In the genomic region with DNA sequence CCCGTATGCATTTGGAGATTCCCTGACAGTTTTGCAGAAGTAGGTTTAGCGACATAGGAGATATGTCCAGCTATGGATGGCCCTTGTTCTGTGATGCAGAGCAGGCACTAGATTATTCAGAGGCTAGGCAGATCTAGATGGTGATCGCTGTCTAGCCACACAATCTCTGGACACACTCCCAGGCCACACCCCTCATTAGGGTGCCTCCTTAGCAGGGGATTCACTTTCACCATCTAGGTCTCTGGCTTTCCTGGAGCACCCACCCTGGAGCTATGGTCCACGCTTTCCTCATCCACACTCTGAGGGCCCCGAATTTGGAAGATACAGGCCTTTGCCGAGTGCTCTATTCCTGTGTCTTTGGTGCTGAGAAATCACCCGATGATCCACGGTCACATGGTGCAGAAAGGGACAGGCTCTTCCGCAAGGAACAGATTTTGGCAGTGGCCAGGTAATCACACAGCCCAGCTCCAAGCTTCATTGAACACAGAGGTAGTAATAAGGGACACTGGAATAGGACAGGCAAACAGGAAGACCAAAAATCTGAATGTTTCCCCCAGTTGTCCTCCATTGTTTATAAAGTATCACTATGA, we compare ENCODE assay signal across 8 mouse cellular contexts. TPM values are rescaled to one million over a fixed set of nuclear protein-coding genes. Genes with fewer than 3 reads are reported as not detected.
DNase-seq lines count a peak whose midpoint lies in the region; ATAC-seq lines count a peak whose summit lies in the region.

No protein-coding gene starts in this region.

- H3K27ac ChIP-seq in heart, embryonic 16.5 days (ENCODE audit: low read length): peak overlapping the region; percentile 95
- 0 out of 2 replicates have a peak overlapping the region, but pooled peaks have one; percentile 85 for H3K27ac ChIP-seq in limb, embryonic 12.5 days
- peak overlapping the region; percentile 91; the same call in 1 of the 2 replicates for H3K27ac ChIP-seq in midbrain, embryonic 14.5 days (replicated peaks; ENCODE audit: low read depth, low read length)

- H3K27me3 ChIP-seq in heart, embryonic 16.5 days (ENCODE audit: control insufficient read depth, insufficient read depth, low read length): no peaks in the 10 kb centered on the region
- H3K27me3 ChIP-seq in limb, embryonic 12.5 days: no peaks in the 10 kb centered on the region
- H3K27me3 ChIP-seq in midbrain, embryonic 14.5 days (ENCODE audit: control insufficient read depth, insufficient read depth, low read length): no peaks in the 10 kb centered on the region

- WGBS in heart, embryonic 16.5 days: 49% methylated on average over 9 of the region's 9 CpGs
- WGBS in limb, embryonic 12.5 days: 72% methylated on average over 9 of the region's 9 CpGs
- 66% methylated on average over 9 of the region's 9 CpGs for WGBS in midbrain, embryonic 14.5 days

- peaks cover 21% of the 10 kb centered on the region for H3K4me1 ChIP-seq in heart, embryonic 16.5 days (ENCODE audit: control insufficient read depth, insufficient read depth, low read length)
- peaks cover 8% of the 10 kb centered on the region for H3K4me1 ChIP-seq in limb, embryonic 12.5 days (replicated peaks)
- peaks cover 7% of the 10 kb centered on the region for H3K4me1 ChIP-seq in midbrain, embryonic 14.5 days (ENCODE audit: control insufficient read depth, insufficient read depth, low read length)

- no peaks in the 10 kb centered on the region for H3K9me3 ChIP-seq in heart, embryonic 16.5 days (replicated peaks; ENCODE audit: control insufficient read depth, low read length)
- no peaks in the 10 kb centered on the region for H3K9me3 ChIP-seq in limb, embryonic 12.5 days
- no peaks in the 10 kb centered on the region for H3K9me3 ChIP-seq in midbrain, embryonic 14.5 days (ENCODE audit: control insufficient read depth, low read length)

- peaks cover 10% of the 10 kb centered on the region for H3K36me3 ChIP-seq in heart, embryonic 16.5 days (ENCODE audit: control insufficient read depth, insufficient read depth)
- peaks cover 22% of the 10 kb centered on the region for H3K36me3 ChIP-seq in limb, embryonic 12.5 days
- 0 out of 2 replicates have a peak, but pooled peaks cover 17% of the 10 kb centered on the region for H3K36me3 ChIP-seq in midbrain, embryonic 14.5 days (ENCODE audit: control insufficient read depth, insufficient read depth, low read length)

- no peak for ATAC-seq in heart, embryonic 16.5 days (replicated peaks; ENCODE audit: extremely low read depth, insufficient read depth, low FRiP score)
- no peak for ATAC-seq in limb, embryonic 12.5 days (ENCODE audit: insufficient number of reproducible peaks, insufficient read depth, low FRiP score, low TSS enrichment, low read depth)
- no peak for ATAC-seq in midbrain, embryonic 14.5 days (ENCODE audit: low FRiP score, low TSS enrichment)

- DNase-seq in left cerebral cortex, postnatal 25 days (ENCODE audit: low spot score in 2 of 2): peak; percentile 10 to 25
- DNase-seq in left cerebral cortex, postnatal 4 days: no peak
- peak; percentile 49 to 53 for DNase-seq in cerebellum, postnatal 14 days
- DNase-seq in midbrain, embryonic 14.5 days: peak; percentile 5
- DNase-seq in thymus, postnatal 25 days: no peak
- no peak for DNase-seq in layer of hippocampus, postnatal 25 days (ENCODE audit: extremely low spot score in 1 of 2, low spot score in 1 of 2)

- peak overlapping the region; percentile 71 for H3K4me2 ChIP-seq in heart, embryonic 16.5 days (ENCODE audit: low read depth, low read length)
- H3K4me2 ChIP-seq in limb, embryonic 12.5 days: peak overlapping the region; percentile 69
- H3K4me2 ChIP-seq in midbrain, embryonic 14.5 days (ENCODE audit: low read length): peak overlapping the region; percentile 55

- H3K9ac ChIP-seq in heart, embryonic 16.5 days (ENCODE audit: low read length): peak overlapping the region; percentile 85
- H3K9ac ChIP-seq in limb, embryonic 12.5 days (replicated peaks): peak overlapping the region; percentile 67
- H3K9ac ChIP-seq in midbrain, embryonic 14.5 days (replicated peaks; ENCODE audit: low read length): peak overlapping the region; percentile 54

- intact Hi-C loops in left cerebral cortex, postnatal 25 days (cut with DNase I): loop anchor here (2.0 kb wide), 2 partner anchors 32 to 52 kb away; a partner anchor contains a TSS
- intact Hi-C loops in left cerebral cortex, postnatal 4 days (cut with DNase I): no loop called here

- H3K4me3 ChIP-seq in heart, embryonic 16.5 days (ENCODE audit: low read length): peak overlapping the region; percentile 71
- peak overlapping the region; percentile 59 for H3K4me3 ChIP-seq in limb, embryonic 12.5 days (replicated peaks)
- H3K4me3 ChIP-seq in midbrain, embryonic 14.5 days (replicated peaks; ENCODE audit: low read depth, low read length): peak overlapping the region; percentile 62

RNA-seq across cellular contexts. Expression of a gene that starts 4.2 kb away (rescaled TPM):
- 10 to 100 TPM; 25.1 to 25.4 TPM for total RNA-seq in left cerebral cortex, postnatal 25 days (2021)
- total RNA-seq in left cerebral cortex, postnatal 4 days (2021): 10 to 100 TPM; 17.9 to 18.5 TPM
- polyA plus RNA-seq in heart, embryonic 16.5 days (2015; fragmentation: Nextera tagmentation; extraction: Ambion mirVana): 40.7 and 41.9 TPM in 2 replicates
- polyA plus RNA-seq in limb, embryonic 12.5 days (2016; fragmentation: Nextera tagmentation; extraction: Ambion mirVana): 23.3 and 26.7 TPM in 2 replicates
- polyA plus RNA-seq in midbrain, embryonic 14.5 days (2014; fragmentation: Nextera tagmentation; extraction: Ambion mirVana): 32.5 and 34.3 TPM in 2 replicates
- total RNA-seq in layer of hippocampus, postnatal 25 days (2021): 10 to 100 TPM; 23.8 to 27.3 TPM

RNA-seq across cellular contexts. Expression of a gene that starts 22.7 kb away (rescaled TPM):
- total RNA-seq in left cerebral cortex, postnatal 25 days (2021): 1 to 10 TPM; 5.3 to 5.8 TPM
- 1 to 10 TPM; 4.5 to 4.7 TPM for total RNA-seq in left cerebral cortex, postnatal 4 days (2021)
- polyA plus RNA-seq in heart, embryonic 16.5 days (2015; fragmentation: Nextera tagmentation; extraction: Ambion mirVana): 28.2 and 29.6 TPM in 2 replicates
- polyA plus RNA-seq in limb, embryonic 12.5 days (2016; fragmentation: Nextera tagmentation; extraction: Ambion mirVana): 17.2 and 17.9 TPM in 2 replicates
- 3.8 and 6.8 TPM in 2 replicates for polyA plus RNA-seq in midbrain, embryonic 14.5 days (2014; fragmentation: Nextera tagmentation; extraction: Ambion mirVana)
- 1 to 10 TPM; 6.8 to 7.8 TPM for total RNA-seq in layer of hippocampus, postnatal 25 days (2021)

RNA-seq across cellular contexts. Expression of a gene that starts 24.0 kb away (rescaled TPM):
- 10 to 100 TPM in 1 of 2 experiments, 1 to 10 TPM in 1; 9.9 to 12.8 TPM for total RNA-seq in left cerebral cortex, postnatal 25 days (2021)
- 10 to 100 TPM; 25.2 to 31.6 TPM for total RNA-seq in left cerebral cortex, postnatal 4 days (2021)
- polyA plus RNA-seq in heart, embryonic 16.5 days (2015; fragmentation: Nextera tagmentation; extraction: Ambion mirVana): 2.0 and 2.8 TPM in 2 replicates
- polyA plus RNA-seq in limb, embryonic 12.5 days (2016; fragmentation: Nextera tagmentation; extraction: Ambion mirVana): 4.5 and 5.5 TPM in 2 replicates
- polyA plus RNA-seq in midbrain, embryonic 14.5 days (2014; fragmentation: Nextera tagmentation; extraction: Ambion mirVana): 11.3 and 14.1 TPM in 2 replicates
- total RNA-seq in layer of hippocampus, postnatal 25 days (2021): 10 to 100 TPM; 11.2 to 12.4 TPM

RNA-seq across cellular contexts. Expression of a gene that starts 24.4 kb away (rescaled TPM):
- 10 to 100 TPM; 13.3 to 16.2 TPM for total RNA-seq in left cerebral cortex, postnatal 25 days (2021)
- 10 to 100 TPM; 25.1 to 30.1 TPM for total RNA-seq in left cerebral cortex, postnatal 4 days (2021)
- polyA plus RNA-seq in heart, embryonic 16.5 days (2015; fragmentation: Nextera tagmentation; extraction: Ambion mirVana): 50.4 and 55.8 TPM in 2 replicates
- 55.4 and 55.5 TPM in 2 replicates for polyA plus RNA-seq in limb, embryonic 12.5 days (2016; fragmentation: Nextera tagmentation; extraction: Ambion mirVana)
- polyA plus RNA-seq in midbrain, embryonic 14.5 days (2014; fragmentation: Nextera tagmentation; extraction: Ambion mirVana): 16.4 and 31.5 TPM in 2 replicates
- 10 to 100 TPM; 15.4 to 26.6 TPM for total RNA-seq in layer of hippocampus, postnatal 25 days (2021)

RNA-seq across cellular contexts. Expression of a gene that starts 31.3 kb away (rescaled TPM):
- 10 to 100 TPM; 77.3 to 78.8 TPM for total RNA-seq in left cerebral cortex, postnatal 25 days (2021)
- total RNA-seq in left cerebral cortex, postnatal 4 days (2021): 100 to 1,000 TPM; 103 to 108 TPM
- polyA plus RNA-seq in heart, embryonic 16.5 days (2015; fragmentation: Nextera tagmentation; extraction: Ambion mirVana): 7.4 and 7.9 TPM in 2 replicates
- polyA plus RNA-seq in limb, embryonic 12.5 days (2016; fragmentation: Nextera tagmentation; extraction: Ambion mirVana): 11.8 and 14.9 TPM in 2 replicates
- 11.1 TPM in 2 replicates for polyA plus RNA-seq in midbrain, embryonic 14.5 days (2014; fragmentation: Nextera tagmentation; extraction: Ambion mirVana)
- 10 to 100 TPM; 84.8 to 92.4 TPM for total RNA-seq in layer of hippocampus, postnatal 25 days (2021)

Comparison
In these comparisons a context has a peak if more than half of its experiments do, and no peak if none do; other contexts are left out.
1. DNase-seq: peak in left cerebral cortex, postnatal 25 days (2 of 2), cerebellum, postnatal 14 days (2 of 2) and midbrain, embryonic 14.5 days (single experiment); none in left cerebral cortex, postnatal 4 days (single experiment), thymus, postnatal 25 days (single experiment) and layer of hippocampus, postnatal 25 days (0 of 2).
2. Peak in every context shown above with its lines, with median percentiles within 50 percentile points of each other: H3K27ac ChIP-seq, H3K4me2 ChIP-seq, H3K4me3 ChIP-seq and H3K9ac ChIP-seq.